Mouse (Mus musculus) lung, postnatal 14 days (tissue): ENCODE data around the gene Bet1l.

ENCODE experiments used
- DNase-seq: peaks from one replicate; pipeline ENCODE4 v3.0.0; 2021

The Bet1l gene

DNA sequence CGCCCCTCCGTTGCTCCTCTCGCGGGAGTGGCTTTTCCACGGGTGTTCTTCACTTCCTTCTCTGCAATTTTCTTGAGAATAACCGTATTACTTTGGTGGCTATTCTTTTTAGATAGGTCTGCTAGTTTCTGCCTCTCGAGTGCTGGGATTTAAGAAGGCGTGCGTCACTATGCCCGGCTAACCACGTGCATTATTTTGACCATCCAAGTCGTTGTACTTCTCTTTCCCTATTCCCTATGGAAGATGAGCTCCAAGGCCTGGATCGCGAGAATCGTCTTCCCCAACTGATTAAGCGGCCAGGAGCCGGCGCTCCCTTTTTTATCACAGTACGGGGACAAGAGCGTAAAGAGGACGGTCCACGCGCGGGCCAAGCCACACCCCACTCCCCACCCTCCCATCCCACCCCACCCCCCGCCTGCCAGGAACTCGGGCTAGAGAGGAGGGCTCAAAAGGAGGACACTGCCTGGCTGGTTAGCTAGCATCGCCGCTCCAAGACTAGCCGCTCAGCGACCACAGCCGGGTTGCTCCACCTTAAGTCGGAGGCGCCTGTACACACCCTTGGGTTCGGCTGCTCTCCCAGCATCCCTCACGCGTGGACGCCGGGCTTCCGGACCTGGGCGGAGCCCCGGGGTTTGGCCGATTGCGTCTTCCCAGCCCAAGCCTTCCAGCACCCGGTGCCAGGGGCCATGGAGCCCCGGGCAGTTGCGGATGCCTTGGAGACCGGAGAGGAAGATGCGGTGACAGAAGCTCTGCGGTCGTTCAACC is 410 bp downstream of the Bet1l start, which contains the start of gene Ric8a:
Gene Ric8a, plus strand, starts transcription at position 173 of the 765 bp plus-strand sequence.
- DNase-seq, result peak; percentile 91

DNA sequence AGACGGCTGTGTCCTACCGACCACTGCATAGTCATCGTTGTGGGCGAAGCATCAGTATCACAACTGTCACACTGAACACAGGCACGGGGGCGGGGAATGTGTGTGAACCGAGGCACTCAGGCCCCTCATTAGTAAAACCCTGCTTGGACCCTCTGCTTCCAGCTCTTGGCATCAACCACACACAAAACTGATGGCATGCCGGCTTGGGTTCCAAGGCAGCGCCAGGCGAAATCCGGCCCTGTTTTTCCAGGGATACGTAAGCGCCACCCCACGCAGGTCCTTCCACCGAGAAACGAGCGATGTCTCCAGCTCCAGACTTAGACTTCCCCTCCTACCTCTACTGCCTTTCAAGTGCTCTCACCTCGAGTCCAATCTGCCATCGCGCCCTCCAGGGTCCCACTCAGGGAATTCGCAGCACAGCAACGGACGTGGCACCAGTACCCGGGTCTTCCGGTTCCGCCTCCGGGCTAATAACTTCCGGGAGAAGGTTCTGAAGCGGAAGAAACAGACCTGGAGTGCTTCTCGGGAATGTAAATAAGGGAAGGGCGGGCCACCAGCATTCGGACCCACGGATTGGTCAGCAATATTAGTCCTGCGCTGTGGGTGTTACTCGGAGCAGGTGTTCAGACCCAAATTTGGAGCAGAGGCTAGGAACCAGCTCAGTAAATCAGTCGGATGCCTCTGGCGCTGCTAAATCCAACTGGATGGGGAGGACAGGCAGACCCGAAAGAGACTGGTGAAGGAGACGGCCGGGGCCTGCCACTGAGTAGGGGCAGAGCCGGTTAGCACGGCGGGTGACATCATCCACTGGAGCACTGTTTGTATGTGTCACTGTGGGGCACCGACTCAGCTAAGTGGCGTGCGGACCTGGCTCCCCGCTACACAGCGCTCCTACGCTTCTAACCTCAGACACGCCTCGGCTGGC is 1.3 kb downstream of the Bet1l start, which contains the start of gene Gm45785:
Gene Gm45785, minus strand, starts transcription at position 472 of the 925 bp plus-strand sequence.
- DNase-seq, result peak; percentile 83

DNA sequence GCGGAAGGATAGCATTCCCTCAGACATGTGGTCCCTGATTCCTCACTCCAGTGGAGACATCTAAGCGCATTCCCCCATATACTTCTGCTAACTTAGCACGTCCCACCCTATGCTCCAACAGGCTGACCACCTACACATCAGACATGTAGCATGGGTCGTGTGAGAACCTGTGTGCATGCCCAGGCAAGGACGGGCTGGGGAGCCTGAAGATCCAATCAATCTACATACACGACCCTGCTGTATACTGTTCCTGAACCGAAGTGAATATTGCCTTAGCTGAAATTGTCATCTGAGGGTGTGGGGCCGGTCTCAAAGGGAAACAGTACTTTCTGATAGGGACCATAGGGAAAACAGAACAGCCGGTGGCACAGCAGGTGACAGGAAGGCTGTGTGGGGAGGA is 2.2 kb downstream of the Bet1l start:
- no peak for DNase-seq

DNA sequence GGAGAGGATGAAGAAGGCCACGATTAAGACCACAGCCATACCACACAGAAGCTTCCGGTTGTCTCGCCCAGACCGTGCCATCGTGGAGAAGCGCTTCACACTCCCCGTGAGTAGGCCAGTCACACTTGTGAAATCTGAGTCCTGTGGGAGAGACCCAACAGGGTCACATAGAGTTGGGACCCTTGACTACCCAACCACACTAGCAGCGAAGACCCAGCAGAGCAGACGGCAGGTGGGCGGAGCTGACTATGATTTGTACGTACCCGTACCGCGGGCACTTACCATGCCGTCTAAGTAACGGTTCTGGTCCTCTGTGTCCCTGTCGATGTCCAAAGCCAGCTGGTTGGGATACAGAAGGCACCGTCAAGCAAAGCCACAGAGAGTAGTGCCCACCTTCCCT is 2.9 kb downstream of the Bet1l start:
- no peak for DNase-seq

DNA sequence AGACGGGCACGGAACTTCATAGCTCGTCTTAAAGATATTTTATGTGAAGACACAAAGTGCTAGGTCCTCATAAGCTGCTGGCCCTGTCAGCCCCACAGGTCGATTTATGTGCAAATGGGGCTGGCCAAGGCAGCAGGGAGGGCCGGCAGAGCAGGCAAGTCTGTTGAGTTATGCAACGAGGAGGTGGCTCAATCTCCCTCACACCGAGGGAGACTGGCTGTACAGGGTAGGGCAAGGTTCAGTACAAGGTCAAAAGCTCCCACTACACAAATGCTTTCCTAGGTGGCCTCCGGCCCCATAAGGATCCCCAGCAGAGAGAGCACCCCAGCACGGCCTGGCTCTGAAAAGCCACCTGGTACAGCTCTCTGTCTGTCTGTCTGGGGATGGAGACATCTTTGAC is 4.0 kb downstream of the Bet1l start:
- no peak for DNase-seq

DNA sequence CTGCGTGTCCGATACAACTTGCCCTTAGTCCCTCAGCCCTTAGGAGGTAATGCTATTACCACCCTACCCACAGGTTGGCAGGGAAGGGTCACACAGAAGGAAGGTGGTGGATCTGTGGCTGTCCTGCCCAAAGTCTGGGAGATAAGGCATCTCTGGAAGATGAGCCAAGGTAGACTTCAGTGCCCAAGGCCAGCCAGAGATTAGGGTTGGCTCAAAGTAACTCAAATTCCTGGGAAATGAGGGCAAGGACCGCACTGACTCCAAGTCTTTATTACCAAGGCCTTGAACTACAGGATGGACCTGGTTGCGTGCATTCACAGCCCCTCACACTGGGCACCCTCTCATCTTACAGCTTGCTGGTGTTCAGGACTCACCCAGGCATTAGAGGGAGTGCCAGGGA is 5.5 kb downstream of the Bet1l start:
- DNase-seq, result no peak

DNA sequence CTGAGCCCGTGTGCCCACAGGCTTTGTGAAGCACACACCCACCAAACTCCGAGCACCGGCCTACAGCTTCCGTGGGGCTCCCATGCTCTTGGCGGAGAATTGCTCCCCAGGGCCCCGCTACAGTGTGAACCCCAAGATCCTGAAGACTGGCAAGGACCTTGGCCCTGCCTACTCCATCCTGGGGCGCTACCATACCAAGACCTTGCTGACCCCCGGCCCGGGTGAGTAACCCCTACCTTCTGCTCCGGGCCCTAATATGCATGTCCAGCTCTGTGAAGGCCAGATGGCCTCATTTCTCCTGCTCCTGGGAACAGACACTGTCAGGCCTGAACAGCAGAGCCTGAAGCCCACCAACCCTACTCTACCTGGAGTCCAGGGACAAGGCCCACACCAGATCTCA is 8.8 kb downstream of the Bet1l start:
- DNase-seq, result no peak

DNA sequence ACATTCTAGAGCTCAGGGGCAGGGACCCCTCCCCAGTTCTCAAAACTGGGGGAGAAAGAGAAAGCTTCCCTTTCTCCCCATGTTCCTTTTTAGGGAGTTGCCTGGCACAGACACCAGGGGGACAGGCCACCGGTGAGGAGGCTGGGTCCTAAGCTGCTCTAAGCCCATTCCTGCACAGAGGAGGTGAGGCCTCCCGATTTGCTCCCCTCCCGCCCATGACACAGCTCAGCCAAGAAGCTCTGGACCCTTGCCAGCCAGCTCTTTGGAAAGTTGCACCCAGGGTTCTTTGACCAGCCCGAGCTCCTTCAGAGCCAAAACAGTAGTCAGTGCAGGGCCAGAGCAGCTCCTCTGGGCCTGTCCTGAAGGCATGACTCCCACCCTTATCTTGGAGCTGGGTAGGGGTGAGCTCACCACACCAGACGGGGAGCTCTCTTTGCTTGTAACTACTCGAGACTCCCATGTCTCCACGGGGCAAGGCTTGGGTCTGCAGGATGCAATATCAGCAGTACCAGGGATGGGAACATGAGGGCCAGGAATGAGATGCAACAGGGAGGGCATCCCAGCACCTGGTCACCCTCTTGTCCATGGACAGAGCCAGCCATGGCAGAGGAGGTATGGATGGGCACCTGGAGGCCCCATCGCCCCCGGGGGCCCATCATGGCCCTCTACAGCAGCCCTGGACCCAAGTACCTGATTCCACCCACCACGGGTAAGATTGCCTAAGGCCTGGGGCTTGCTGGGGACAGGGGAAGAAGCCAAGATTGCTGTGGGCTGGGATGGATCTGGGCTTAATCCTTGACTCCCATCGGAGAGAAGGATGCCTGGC is 9.4 kb downstream of the Bet1l start, which contains the start of gene Odf3:
Gene Odf3, plus strand, starts transcription at position 51 of the 826 bp plus-strand sequence.
- DNase-seq, result peak; percentile 46

DNA sequence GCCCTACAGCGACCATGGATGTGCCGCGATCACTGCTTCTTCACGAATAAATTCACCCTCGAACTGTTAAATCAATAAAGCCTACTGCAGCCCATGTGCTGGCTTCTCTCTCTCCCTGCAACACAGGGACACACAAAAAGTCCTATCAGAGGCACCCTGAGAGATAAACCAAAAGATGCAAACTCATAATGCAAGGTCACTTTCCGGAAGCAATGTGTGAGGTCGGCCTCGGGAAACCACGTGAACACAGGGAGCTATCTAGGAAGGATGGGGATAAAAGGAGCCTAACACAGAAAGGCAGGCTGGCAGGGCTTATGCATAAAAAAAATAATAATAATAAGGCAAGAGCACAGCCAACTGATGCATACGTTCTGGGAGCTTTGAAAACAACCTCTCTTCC is 10.7 kb downstream of the Bet1l start:
- DNase-seq, result no peak

DNA sequence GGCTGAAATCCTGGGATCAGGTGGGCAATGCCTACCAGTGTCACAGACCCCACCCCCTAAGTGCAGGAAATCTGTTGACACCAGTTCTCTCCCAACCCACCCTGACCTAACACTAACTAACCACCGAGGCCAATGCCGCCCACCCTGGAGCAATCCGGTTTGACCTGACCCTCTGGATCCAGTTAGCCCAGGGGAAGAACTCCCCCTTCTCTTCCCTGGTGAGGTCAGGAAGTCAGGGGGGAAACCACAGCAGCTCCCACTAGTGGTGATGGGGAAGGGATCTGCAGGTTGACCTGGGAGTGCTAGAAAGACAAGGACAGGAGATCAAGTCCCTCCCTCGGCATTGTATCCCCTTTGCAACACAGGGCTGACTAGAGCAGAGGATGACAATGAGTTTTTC is 11.7 kb downstream of the Bet1l start:
- DNase-seq, result no peak

DNA sequence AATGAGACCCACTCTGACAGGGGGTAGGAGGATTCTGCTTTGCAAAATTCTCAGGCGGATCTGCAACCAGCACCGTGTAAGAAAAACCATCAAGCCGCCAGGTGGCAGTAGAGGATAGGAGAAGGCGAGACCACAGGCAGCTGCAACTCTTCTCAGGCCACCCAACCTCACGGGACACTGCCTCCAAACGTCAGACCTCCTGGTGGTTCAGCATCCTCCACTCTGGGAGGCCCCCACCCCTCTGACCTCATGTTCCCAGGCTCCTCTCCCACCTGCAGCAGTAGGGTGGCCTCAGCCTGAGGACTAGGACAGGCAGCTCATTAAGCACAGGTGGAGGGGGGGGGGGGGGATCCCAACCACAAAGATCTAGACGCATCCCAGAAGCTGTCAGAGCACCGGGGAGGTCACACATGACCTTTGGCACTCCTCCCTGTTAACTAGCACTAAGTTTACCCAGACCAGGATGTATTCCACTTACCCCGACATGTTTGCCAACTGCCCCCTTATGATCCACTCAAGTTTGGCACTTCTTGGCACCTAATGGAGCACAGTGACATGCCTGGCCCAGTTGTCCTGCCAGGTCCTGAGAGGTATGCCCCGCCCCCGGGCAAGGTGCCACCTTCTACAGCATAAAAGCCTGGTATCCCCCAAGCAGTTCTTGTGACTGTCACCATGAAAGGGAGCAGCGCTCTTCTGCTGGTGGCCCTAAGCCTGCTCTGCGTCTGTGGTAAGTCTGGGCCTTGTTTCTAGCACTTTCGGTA is 12.3 kb downstream of the Bet1l start, which contains the start of gene Scgb1c1:
Gene Scgb1c1, plus strand, starts transcription at position 643 of the 761 bp plus-strand sequence.
- peak; percentile 98 for DNase-seq

DNA sequence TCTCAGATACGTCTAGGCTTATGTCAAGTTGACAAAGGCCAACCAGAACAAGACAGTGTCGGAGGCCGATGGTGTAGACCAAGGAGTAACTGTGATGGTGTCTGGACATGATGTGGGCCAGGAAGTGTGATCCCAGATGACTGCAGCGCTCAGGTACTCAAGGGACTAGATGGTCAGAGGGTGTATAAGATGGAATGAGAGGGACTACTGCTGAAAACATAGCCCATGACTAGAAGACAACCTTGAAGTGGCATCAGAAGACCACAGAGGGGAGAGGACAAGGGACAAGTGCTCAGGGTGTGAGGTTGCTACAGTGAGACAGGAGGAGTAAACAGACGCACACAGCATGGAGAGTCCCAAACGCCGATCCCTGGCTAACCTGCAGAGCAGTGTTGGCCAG is 13.6 kb downstream of the Bet1l start:
- no peak for DNase-seq

DNA sequence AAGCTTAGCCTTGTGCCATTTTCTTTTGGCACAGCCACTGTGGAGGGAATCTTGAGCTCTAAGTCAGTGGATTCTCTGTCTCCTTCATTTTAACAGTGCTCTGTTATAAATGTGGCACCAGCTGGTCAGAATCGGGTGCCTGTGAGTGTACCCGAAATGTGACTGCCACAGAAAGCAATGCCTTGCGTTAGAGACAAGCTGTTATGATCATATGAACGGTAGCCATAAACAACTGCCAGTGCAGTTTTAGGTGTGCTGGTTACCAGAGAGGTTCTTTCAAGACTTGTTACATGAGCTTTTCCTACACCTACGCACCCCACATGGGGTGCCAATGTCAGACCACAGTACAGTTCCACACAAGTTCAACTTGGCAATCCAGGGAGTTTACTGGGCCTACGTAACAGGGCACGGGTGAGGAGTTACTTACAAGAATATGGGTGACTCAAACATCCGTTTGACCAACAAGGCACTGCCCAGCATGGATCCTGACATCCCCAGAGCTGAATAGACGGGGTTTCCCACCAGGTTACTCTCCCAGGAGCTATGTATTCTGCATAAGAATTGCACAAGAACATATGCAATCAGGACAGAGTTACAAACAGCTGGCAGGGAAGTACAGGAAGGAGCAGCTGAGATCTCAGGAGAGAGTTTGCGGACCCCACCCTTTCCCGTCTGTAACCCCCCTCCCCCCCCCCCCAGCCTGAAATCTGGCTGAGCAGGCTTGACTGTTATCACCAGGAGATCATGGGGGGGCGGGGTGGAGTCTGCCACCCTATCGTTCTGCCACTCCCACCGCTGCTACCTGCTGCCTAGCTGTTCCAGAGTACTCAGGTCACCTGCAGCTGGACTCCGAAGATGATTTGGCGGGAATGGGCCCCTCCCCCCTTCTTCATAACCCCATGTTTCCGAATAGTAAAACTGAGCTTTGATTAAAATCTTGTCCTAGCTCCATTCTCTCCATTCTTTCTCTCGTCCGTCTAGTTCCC is 16.3 kb downstream of the Bet1l start:
- no peak for DNase-seq

DNA sequence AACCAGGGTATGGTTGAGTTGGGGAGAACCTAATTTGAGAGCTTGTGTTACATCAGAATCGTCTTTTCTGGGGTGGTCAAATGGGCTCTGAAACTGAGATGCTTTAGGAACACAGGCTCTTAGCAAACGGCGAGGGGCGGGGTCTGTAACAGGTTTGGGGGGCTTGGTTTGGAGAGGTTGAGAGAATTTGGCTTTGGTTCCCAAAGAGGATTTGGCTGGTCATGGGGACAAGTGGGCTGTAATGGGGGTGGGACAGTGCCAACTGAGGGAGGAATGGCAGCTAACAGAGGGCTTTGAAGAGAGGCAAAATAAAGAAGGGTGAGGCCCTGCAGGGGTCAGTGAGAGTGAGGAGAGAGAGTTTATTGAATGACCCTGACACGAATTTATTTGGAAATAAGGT is 17.8 kb downstream of the Bet1l start:
- DNase-seq, result no peak

DNA sequence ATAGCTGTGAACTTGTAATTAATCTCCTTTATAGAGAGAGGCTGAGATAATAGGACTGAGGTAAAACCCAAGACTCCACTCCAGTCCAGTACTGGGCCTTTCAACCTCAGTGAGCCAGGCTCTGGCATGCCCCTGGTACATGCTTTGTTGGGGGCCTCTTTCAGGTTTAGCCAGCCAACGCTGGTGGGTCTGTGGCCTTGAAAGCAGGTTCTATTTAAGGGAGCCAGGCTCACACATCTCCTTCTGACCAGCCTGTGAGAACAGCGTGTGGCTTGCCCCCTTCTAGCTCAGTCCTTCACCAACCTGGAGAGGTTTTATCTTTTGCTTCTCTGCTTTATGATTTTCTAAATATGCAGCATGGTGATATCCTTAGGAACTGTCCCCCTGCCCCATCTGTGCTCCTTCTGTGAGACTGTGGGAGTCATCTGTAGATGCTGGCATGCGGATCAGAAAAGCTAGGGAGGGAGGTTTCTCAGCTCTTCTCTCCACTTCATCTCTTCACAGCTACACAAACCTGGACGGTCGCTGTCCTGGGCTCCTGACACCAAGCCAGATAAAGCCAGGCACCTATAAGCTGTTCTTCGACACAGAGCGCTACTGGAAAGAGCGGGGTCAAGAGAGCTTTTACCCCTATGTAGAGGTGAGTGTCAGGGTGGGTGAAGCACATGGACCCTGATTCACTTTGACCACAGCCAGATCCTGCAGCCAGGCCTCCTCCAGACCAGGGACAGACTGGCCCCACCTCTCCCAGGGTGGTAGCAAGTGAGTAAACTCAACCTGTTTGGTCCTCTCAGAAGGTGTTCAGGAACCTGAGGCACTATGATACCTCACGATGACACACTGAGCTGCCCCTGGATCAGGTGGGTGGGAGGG is 20.9 kb downstream of the Bet1l start:
- DNase-seq, result no peak

DNA sequence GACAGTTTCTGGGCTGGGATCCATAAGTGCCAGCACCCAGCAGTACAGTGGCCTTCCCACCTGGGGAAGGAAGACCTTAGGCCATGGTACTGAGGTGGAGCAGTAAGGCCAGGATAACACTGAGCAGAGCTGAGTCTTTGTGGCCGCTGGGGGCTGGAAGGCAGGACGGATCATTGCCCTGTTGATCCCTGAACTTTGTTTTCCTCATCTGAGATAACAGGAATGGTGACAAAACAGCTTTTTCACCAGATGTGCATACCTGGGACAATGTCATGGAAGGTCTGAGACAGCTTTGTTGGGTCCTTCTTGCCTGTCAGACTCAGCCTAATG is 21.7 kb downstream of the Bet1l start:
- DNase-seq, result no peak

DNA sequence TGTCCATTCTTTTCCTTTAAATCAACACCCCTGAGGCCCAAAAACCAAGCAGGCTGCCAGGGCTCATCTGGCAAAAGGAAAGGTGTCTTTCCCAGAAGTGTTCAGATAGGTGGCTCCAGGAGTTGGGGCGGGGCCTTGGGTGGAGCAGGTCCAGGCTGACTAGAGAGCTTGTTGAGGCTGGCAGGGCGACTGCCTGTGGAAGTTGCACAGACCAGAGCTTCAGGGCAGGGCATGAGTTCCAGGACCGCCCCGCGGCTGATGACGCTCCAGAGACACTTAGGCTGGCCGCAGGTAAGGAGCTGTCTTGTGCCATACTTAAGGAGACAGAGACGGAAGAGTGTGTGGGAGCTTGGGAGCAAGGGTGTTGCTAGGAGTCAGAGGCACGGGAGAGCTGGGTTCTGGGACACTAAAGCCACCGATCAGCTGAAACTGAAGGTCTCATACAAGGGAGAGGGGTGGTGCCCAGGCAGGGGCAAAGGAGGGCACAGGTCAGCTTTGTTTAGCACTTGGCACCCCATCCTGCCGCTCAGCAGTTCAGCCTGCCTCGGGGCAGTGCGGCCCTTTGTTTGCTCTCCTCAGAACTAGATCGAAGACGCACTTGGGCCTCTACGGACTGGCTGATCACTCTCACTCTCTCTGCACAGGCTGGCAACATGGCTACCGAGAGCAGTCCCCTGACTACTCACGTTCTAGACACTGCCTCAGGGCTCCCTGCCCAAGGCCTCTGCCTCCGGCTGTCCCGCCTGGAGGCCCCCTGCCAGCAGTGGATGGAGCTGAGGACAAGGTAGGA is 22.2 kb downstream of the Bet1l start, which contains the start of gene Urah:
Gene Urah, plus strand, starts transcription at position 51 of the 790 bp plus-strand sequence.
- peak; percentile 31 for DNase-seq

DNA sequence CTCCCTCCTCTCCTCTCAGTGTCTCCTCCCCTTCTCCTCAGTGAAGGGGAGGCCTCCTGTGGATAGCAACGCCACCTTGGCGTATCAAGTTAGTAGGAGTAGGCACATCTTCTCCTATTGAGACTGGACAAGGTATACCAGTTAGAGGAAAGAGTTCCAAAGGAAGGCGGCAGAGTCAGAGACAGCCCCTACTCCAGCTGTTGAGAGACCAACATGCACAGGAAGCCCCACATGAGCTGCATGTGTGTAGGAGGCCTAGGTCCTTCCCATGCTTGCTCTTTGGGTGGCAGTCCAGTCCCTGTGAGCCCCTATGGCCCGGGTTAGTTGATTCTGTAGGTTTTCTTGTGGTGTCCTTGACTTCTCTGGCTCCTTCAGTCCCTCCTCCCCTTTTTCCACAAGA is 24.0 kb downstream of the Bet1l start:
- DNase-seq, result no peak

DNA sequence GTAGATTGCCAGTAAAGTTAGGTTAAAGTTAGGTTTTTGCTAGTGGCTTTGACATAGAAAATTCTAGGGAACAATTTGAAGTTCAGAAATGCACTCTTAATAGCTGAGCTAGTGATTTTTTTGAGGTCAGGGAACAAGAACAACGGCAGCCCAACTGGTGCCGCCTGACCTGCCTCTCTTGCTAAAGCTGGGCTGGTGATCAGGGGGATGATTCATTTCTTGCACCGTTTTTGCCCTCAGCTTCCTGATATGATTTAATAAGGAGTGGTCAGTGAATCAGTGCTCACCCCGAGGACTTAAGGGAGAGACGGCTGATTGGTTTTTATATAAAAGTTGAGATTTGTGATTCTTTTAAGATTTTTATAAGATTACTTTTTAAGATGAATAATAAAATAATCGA is 25.9 kb downstream of the Bet1l start:
- DNase-seq, result no peak
